Mouse (Mus musculus): Measurements from ENCODE around the gene Rasa4. TPM values are rescaled to one million over a fixed set of nuclear protein-coding genes. Genes with fewer than 3 reads are reported as not detected.
"Not testable (repeated sequence)": the region's sequence is repeated elsewhere in the genome, so short reads cannot be mapped to it uniquely, and the experiment has no call there.

Rasa4 gene
- total and polyA plus RNA-seq, 2 experiments from 2014 or later: 26.8 to 30.6 TPM

DNA sequence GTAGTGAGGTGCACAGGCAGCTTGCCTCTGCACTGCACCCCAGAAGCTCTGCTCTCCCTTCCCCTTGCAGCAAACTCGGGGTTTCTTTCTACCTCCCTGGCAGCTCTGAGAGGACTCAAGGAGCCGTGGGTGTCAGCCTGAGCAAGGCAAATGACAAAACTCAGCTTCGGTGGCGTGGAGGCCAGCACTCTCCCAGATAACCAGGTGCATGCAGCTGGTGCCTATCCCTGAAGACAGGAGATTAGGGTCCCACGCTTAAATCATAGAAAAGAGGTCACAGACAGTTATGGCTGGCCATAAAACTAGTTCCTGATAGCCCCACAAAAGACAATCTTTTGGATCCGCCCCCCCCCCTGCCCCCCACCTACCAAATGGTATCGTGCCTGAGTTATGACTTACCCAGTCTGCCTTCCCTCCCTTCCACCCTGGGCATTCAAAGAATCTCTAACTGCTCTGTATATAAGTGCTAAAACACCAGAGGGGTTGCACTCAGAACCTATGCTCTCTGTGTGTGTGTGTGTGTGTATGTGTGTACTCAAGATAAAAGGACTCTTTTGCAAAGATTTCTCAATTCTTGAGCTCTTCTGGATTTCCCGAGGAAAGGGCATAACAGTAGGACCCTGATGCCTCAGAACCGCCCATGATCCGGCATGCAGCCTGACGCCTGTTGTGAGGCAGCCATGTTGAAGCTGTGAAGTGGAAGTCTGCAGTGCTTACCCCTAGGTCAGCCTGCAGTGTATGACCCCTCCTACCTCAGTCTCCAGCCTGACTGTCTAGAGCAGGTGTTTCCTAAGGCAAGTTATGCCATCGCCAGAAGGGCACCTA, 61.1 kb downstream of the Rasa4 start:
- H3K27ac ChIP-seq (ENCODE audit: low read depth, low read length): no peak overlapping the region
- no peak overlapping the region for H3K9ac ChIP-seq (replicated peaks; ENCODE audit: low read length, poor library complexity, severe bottlenecking)
- peaks cover 21% of the 10 kb centered on the region for H3K36me3 ChIP-seq (ENCODE audit: insufficient read depth, low read length)
- no peak overlapping the region for H3K4me2 ChIP-seq (ENCODE audit: low read depth, low read length, poor library complexity, severe bottlenecking)
- H3K4me3 ChIP-seq (ENCODE audit: low read depth, low read length): no peak overlapping the region
- no peaks in the 10 kb centered on the region for H3K4me1 ChIP-seq (ENCODE audit: insufficient read depth, low read length)
- no peaks in the 10 kb centered on the region for H3K9me3 ChIP-seq (ENCODE audit: low read length)
- 75% methylated on average over 12 of the region's 12 CpGs for WGBS
- DNase-seq (ENCODE audit: low spot score) (no peak), ATAC-seq (ENCODE audit: low FRiP score) (no peak)
- H3K27me3 ChIP-seq (ENCODE audit: insufficient read depth, low read length): no peaks in the 10 kb centered on the region
- no peak for TF ChIP-seq CTCF (IDR thresholded peaks at IDR 0.05)

DNA sequence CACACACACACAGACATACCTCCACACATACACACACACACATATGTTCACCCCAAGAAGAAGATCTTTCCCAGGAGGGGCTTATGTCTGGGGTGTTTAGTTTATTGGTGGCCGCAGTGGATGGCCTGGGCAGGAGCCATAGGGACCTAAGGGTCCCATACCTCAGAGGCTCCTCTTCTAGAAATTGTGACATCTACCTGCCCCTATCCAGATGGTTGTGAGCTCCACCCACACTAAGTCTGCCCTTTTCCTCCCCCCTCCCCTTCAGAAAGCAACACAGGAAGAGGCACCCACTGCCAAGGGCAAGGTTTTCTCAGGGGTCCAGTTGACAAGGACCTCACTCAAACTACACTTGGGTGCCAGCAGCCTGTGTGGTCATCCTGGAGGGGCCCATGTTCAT, 63.2 kb downstream of the Rasa4 start:
- no peaks in the 10 kb centered on the region for H3K27me3 ChIP-seq (ENCODE audit: insufficient read depth, low read length)
- H3K9ac ChIP-seq (replicated peaks; ENCODE audit: low read length, poor library complexity, severe bottlenecking): no peak overlapping the region
- TF ChIP-seq CTCF (IDR thresholded peaks at IDR 0.05): no peak
- no peak for ATAC-seq (ENCODE audit: low FRiP score)
- H3K4me2 ChIP-seq (ENCODE audit: low read depth, low read length, poor library complexity, severe bottlenecking): no peak overlapping the region
- DNase-seq (ENCODE audit: low spot score): no peak
- H3K27ac ChIP-seq (ENCODE audit: low read depth, low read length): no peak overlapping the region
- no peak overlapping the region for H3K4me3 ChIP-seq (ENCODE audit: low read depth, low read length)
- 95% methylated on average over 1 of the region's 1 CpGs for WGBS
- no peaks in the 10 kb centered on the region for H3K9me3 ChIP-seq (ENCODE audit: low read length)
- H3K36me3 ChIP-seq (ENCODE audit: insufficient read depth, low read length): peaks cover 2% of the 10 kb centered on the region; the same call in 1 of the 2 replicates
- H3K4me1 ChIP-seq (ENCODE audit: insufficient read depth, low read length): no peaks in the 10 kb centered on the region

DNA sequence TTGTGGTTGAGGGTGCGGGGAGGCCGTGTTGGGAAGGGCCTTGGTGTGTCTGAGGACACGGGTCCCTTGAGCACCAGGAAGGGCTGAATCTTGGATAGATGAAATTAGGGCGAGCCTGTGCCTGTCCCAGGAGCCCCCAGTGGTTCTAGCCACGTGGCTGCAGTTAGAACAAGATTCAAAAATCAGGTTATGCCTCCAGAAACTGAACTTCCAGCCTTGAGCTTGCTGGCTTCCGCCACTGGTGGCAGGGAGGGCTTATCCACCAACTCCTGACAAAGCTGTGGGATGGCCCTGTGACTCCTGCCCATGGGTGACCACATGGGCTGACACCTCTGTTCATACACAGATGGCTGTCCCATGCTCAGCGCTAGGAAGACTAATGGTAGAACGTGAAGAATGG, 64.0 kb downstream of the Rasa4 start:
- Histone ChIP-seq H3K4me3 (ENCODE audit: low read depth, low read length) (no peak overlapping the region), H3K4me1 (ENCODE audit: insufficient read depth, low read length) (no peaks in the 10 kb centered on the region), H3K27ac (ENCODE audit: low read depth, low read length) (no peak overlapping the region), H3K9me3 (ENCODE audit: low read length) (no peaks in the 10 kb centered on the region), H3K9ac (replicated peaks; ENCODE audit: low read length, poor library complexity, severe bottlenecking) (no peak overlapping the region), H3K27me3 (ENCODE audit: insufficient read depth, low read length) (no peaks in the 10 kb centered on the region), H3K36me3 (ENCODE audit: insufficient read depth, low read length) (no peaks in the 10 kb centered on the region), H3K4me2 (ENCODE audit: low read depth, low read length, poor library complexity, severe bottlenecking) (no peak overlapping the region)
- DNase-seq (ENCODE audit: low spot score) (no peak), ATAC-seq (ENCODE audit: low FRiP score) (no peak)
- TF ChIP-seq CTCF (IDR thresholded peaks at IDR 0.05): no peak
- 67% methylated on average over 8 of the region's 8 CpGs for WGBS

DNA sequence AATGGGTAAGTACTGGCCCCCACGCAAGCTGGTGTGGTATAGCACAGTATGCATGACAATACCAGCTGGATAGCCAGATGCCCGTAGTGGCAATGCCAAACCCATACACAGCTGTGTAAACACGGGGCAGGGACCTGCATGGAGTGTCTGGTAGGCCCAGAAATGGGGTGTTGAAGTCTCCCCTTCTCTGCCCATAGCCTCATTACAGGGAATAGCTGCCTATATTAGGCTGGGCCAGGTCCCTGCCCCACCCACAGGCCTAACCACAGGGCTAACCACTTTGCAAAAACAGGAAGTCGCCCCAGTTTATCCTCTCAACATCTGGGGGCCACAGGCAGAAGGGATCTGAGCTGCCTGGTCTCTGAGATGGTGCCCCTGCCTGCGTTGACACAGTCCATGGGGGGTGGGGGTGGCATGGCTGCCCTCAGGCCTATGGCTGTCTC, 65.4 kb downstream of the Rasa4 start:
- H3K9me3 ChIP-seq (ENCODE audit: low read length); ATAC-seq (ENCODE audit: low FRiP score); DNase-seq (ENCODE audit: low spot score); H3K4me3 ChIP-seq (ENCODE audit: low read depth, low read length); H3K4me1 ChIP-seq (ENCODE audit: insufficient read depth, low read length); H3K4me2 ChIP-seq (ENCODE audit: low read depth, low read length, poor library complexity, severe bottlenecking); H3K27ac ChIP-seq (ENCODE audit: low read depth, low read length); H3K36me3 ChIP-seq (ENCODE audit: insufficient read depth, low read length); H3K27me3 ChIP-seq (ENCODE audit: insufficient read depth, low read length); H3K9ac ChIP-seq (replicated peaks; ENCODE audit: low read length, poor library complexity, severe bottlenecking): not testable (repeated sequence)
- 78% methylated on average over 5 of the region's 5 CpGs for WGBS

DNA sequence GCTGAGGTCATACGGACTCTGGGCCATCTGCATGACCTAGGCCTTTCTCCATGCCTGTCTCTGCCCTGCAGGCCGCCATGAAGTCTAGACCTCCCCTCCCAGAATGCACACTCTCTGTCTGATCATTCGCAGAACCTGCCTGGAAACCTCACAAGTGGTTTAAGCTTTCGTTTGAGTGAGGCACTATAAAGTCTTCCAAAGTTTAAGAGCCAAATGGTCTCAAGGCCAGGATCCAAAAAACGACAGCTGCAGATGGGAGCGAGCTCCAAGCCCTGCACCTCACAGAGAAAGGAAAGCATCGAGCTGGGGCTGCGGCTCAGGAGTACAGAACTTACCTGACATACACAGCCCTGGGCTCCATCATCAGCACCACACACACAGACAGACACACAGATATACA, 68.6 kb downstream of the Rasa4 start:
- Histone ChIP-seq H3K4me2 (ENCODE audit: low read depth, low read length, poor library complexity, severe bottlenecking) (no peak overlapping the region), H3K4me3 (ENCODE audit: low read depth, low read length) (no peak overlapping the region), H3K27ac (ENCODE audit: low read depth, low read length) (no peak overlapping the region), H3K27me3 (ENCODE audit: insufficient read depth, low read length) (no peaks in the 10 kb centered on the region), H3K9me3 (ENCODE audit: low read length) (no peaks in the 10 kb centered on the region), H3K9ac (replicated peaks; ENCODE audit: low read length, poor library complexity, severe bottlenecking) (no peak overlapping the region), H3K4me1 (ENCODE audit: insufficient read depth, low read length) (no peaks in the 10 kb centered on the region), H3K36me3 (ENCODE audit: insufficient read depth, low read length) (0 out of 2 replicates have a peak, but pooled peaks cover 4% of the 10 kb centered on the region)
- 81% methylated on average over 8 of the region's 8 CpGs for WGBS
- no peak for DNase-seq (ENCODE audit: low spot score)
- no peak for ATAC-seq (ENCODE audit: low FRiP score)
- no peak for TF ChIP-seq CTCF (IDR thresholded peaks at IDR 0.05)

DNA sequence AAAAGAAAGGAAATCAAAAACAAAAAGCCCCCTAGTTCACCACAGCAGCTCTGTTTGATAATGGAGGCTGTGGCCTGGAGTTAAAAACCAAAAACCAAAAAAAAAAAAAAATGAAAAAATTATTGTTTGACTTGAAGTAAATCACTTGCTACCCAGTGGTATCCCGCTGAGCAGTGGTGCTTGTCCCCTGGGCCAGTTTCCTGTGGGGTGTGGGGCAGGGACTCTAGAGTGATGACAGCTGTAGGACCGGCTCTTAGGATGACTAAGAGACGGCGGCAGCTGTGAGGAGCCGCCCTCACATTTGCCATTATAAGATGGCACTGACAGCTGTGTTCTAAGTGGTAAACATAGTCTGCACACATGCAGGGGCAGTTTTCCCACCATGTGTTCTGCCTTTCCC, 71.7 kb downstream of the Rasa4 start:
- H3K4me1 ChIP-seq (ENCODE audit: insufficient read depth, low read length): no peaks in the 10 kb centered on the region
- H3K4me2 ChIP-seq (ENCODE audit: low read depth, low read length, poor library complexity, severe bottlenecking): no peak overlapping the region
- no peaks in the 10 kb centered on the region for H3K9me3 ChIP-seq (ENCODE audit: low read length)
- no peak overlapping the region for H3K27ac ChIP-seq (ENCODE audit: low read depth, low read length)
- no peak for ATAC-seq (ENCODE audit: low FRiP score)
- H3K36me3 ChIP-seq (ENCODE audit: insufficient read depth, low read length): peaks cover 7% of the 10 kb centered on the region; the same call in 1 of the 2 replicates
- H3K4me3 ChIP-seq (ENCODE audit: low read depth, low read length): no peak overlapping the region
- H3K27me3 ChIP-seq (ENCODE audit: insufficient read depth, low read length): no peaks in the 10 kb centered on the region
- no peak for TF ChIP-seq CTCF (IDR thresholded peaks at IDR 0.05)
- no peak for DNase-seq (ENCODE audit: low spot score)
- no peak overlapping the region for H3K9ac ChIP-seq (replicated peaks; ENCODE audit: low read length, poor library complexity, severe bottlenecking)
- WGBS: 92% methylated on average over 5 of the region's 5 CpGs

DNA sequence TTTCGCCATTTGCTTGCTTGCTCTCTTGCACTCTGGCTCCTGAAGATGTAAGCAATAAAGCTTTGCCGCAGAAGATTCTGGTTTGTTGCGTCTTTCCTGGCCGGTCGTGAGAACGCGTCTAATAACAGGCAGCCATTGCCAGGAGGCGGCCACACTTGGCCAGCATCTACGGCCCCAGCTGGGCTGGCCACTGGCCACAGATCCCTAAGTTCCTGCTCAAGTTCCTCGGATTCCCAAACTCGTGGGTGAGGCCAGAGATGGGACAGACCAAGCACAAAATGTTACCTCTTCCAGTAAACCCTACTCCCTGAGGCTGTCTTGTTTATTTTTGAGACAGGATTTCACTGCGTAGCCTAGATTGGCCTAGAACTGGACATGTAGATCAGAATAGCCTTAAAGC, 76.4 kb downstream of the Rasa4 start:
- not testable (repeated sequence) for H3K4me3 ChIP-seq (ENCODE audit: low read depth, low read length); DNase-seq (ENCODE audit: low spot score); H3K4me2 ChIP-seq (ENCODE audit: low read depth, low read length, poor library complexity, severe bottlenecking); H3K4me1 ChIP-seq (ENCODE audit: insufficient read depth, low read length); H3K27ac ChIP-seq (ENCODE audit: low read depth, low read length); H3K9ac ChIP-seq (replicated peaks; ENCODE audit: low read length, poor library complexity, severe bottlenecking); H3K9me3 ChIP-seq (ENCODE audit: low read length); H3K27me3 ChIP-seq (ENCODE audit: insufficient read depth, low read length); ATAC-seq (ENCODE audit: low FRiP score)
- 91% methylated on average over 10 of the region's 12 CpGs for WGBS
- H3K36me3 ChIP-seq (ENCODE audit: insufficient read depth, low read length): peaks cover 17% of the 10 kb centered on the region; the same call in 1 of the 2 replicates
